Mouse (Mus musculus): ENCODE data around the gene Hopx.

GRCm38 (mm10) chr5:77157777-77158540, 43.0 kb upstream of the Hopx start:
- TF ChIP-seq POLR2A (IDR thresholded peaks at IDR 0.05; ENCODE audit: control insufficient read depth, extremely low read depth, insufficient read depth, low read length, poor library complexity) (no peak), CTCF (IDR thresholded peaks at IDR 0.05; ENCODE audit: borderline replicate concordance, control insufficient read depth, extremely low read depth, insufficient read depth, low read length, poor library complexity) (no peak)
